Mouse (Mus musculus): Measurements from ENCODE around the gene Bcl2. TPM values are rescaled to one million over a fixed set of nuclear protein-coding genes. Genes with fewer than 3 reads are reported as not detected.

Bcl2 gene
- total RNA-seq (2023): 141 TPM

DNA sequence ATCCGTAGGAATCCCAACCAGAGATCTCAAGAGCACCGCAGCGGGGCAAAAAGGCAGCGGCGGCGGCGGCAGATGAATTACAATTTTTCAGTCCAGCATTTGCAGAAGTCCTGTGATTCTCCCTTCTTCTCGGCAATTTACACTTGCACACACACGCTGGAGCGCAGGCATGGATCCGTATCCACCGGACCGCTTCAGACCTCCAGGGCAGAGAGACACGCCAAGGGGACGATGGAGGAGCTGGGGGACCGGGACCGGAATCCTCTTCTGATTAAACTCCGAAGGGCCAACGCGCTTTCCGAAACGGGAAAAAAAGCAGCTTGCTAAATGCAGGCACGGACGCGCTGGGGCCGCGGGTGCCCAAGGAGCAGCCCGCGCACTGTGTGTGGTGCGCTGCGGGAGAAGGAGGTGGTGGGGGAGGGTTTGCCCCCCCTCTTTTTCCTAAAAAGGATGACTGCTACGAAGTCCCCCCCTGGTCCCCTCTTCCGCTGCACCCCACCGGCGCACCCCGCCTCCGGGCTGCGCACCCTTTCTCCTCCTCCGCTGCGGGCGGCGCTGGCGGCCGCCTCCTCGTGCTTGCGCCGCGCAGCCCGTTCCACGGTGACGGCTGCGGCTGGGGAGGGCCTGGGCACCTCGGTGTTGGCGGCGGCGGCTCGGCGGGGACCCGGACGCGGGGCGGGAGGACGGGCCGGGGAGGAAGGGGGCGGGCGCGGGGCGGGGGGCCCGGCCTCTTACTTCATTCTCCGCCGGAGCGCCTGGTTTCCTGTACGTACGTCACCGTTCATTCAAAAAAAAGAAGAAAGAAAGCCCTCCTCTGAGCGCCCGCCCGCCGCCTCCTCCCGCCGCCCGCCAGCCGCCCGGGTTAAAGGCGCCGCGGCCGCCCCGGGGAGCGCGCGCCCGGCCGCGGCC, at the start of gene Bcl2:
Gene Bcl2 (minus strand): TSS at position 654 of the 909 bp plus-strand sequence.

DNA sequence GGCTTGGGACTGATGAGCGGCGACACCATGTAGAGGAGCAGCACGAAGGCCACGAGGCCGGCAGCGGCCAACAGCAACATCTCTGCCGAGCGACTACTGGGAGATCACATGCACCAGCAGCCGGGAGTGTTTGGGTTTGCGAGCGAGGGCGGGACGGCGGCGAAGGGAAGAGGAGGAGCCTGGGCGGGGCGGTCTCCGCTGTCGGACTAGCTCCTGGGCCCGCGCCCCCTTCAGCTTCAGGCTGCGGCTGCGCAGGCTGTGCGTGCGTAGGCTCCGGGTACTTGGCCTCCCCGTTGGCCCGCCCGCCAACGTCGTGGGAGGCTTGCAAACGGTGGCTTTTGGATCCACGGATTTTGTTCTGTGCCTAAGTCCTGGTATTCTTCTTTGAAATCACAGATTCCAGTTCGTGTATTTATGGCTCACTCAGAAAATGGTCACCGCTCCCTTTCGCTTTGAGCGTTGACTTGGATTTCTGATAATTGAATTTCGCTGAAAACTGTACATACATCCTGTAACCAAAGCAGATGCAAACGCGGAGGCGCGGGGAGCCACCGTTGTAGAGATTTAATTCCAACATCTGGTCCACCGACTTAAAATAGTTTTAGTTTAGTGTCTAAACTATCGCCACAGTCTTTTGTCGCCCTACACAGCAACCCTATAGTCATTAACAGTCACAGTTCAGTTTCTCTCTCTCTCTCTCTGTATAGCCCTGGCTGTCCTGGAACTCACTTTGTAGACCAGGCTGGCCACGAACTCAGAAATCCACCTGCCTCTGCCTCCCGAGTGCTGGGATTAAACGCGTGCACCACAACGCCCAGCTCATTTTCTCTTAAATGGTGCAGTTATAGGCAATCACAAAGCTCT, 45.7 kb upstream of the Bcl2 start, which contains the start of gene Kdsr:
Gene Kdsr (minus strand): TSS at position 156 of the 864 bp plus-strand sequence.

Other genes starting within 250 kb of the Bcl2 start
- 40.0 TPM for gene Kdsr, start 45.5 kb upstream of the Bcl2 start, total RNA-seq (2023)
- 126 TPM for gene Vps4b, start 82.5 kb upstream of the Bcl2 start, total RNA-seq (2023)
- gene Serpinb5, start 146.9 kb upstream of the Bcl2 start, total RNA-seq (2023): not detected
- gene Serpinb12, start 220.2 kb upstream of the Bcl2 start, total RNA-seq (2023): not detected